28 mouse cellular contexts compared by ENCODE assay signal in genomic region chr19:26601459-26601858, GRCm38 (mm10). TPM values are rescaled to one million over a fixed set of nuclear protein-coding genes. Genes with fewer than 3 reads are reported as not detected.
DNase-seq lines count a peak whose midpoint lies in the region; TF ChIP-seq lines count a peak whose summit lies in the region.
"Had no signal": no experiment of that assay in that cellular context is flagged by ENCODE, and none has a peak within 500 bp of the region (broad histone marks: within the 10 kb centered on the region; RNA-seq: fewer than 3 reads in every experiment).

No protein-coding gene starts in this region.

- no peak overlapping the region for H3K4me3 ChIP-seq in CH12.LX (replicated peaks in 1 of 3; ENCODE audit: low read depth in 2 of 3, low read length in 2 of 3, poor library complexity in 1 of 3)
- H3K4me3 ChIP-seq: embryonic facial prominence, embryonic 13.5 days; heart, embryonic 12.5 days; hindbrain, embryonic 10.5 days; hindbrain, embryonic 15.5 days; kidney, embryonic 15.5 days; limb, embryonic 10.5 days; limb, embryonic 15.5 days; liver, embryonic 13.5 days; megakaryocyte, embryonic 14.5 days; midbrain, embryonic 12.5 days; myocyte; neural tube, embryonic 13.5 days had no signal

- no peaks in the 10 kb centered on the region for H3K27me3 ChIP-seq in CH12.LX (replicated peaks)
- H3K27me3 ChIP-seq: heart, embryonic 12.5 days; limb, embryonic 15.5 days had no signal

- no peaks in the 10 kb centered on the region for H3K9me3 ChIP-seq in CH12.LX (replicated peaks; ENCODE audit: low read length)
- H3K9me3 ChIP-seq: embryonic facial prominence, embryonic 13.5 days; heart, embryonic 12.5 days; hindbrain, embryonic 10.5 days; hindbrain, embryonic 15.5 days; kidney, embryonic 15.5 days; limb, embryonic 10.5 days; limb, embryonic 15.5 days; liver, embryonic 13.5 days; megakaryocyte, embryonic 14.5 days; midbrain, embryonic 12.5 days; neural tube, embryonic 13.5 days had no signal

- no peaks in the 10 kb centered on the region for H3K79me2 ChIP-seq in CH12.LX (replicated peaks; ENCODE audit: control insufficient read depth, extremely low read depth, insufficient read depth, poor library complexity, severe bottlenecking)

- intact Hi-C loops in left cerebral cortex, postnatal 25 days (cut with DNase I), result loop anchor here (5.0 to 10.0 kb wide), 2 partner anchors 137 to 279 kb away; no protein-coding TSS in a partner anchor
- intact Hi-C loops in left cerebral cortex, postnatal 4 days (cut with DNase I), result loop anchor here (10.0 kb wide), 2 partner anchors 217 to 407 kb away; no protein-coding TSS in a partner anchor

- dilution Hi-C loops in CH12.LX (cut with MboI; ENCODE audit: extremely low pct_ligation_motif_present, extremely low pct_unique_long_range_greater_than_20kb, low sequenced_read_pairs), result no loop called here

- no peak overlapping the region for H3K9ac ChIP-seq in CH12.LX (ENCODE audit: insufficient read depth, low read depth)
- H3K9ac ChIP-seq: embryonic facial prominence, embryonic 13.5 days; heart, embryonic 12.5 days; hindbrain, embryonic 15.5 days; kidney, embryonic 15.5 days; limb, embryonic 15.5 days; liver, embryonic 13.5 days; midbrain, embryonic 12.5 days; neural tube, embryonic 13.5 days had no signal

- TF ChIP-seq CTCF in CH12.LX (conservative IDR thresholded peaks at IDR 0.05 in 1 of 2, IDR thresholded peaks at IDR 0.05 in 1 of 2; ENCODE audit: low read depth in 2 of 2, low read length in 2 of 2), result no peak

- in situ Hi-C loops in CH12.LX (cut with MboI; ENCODE audit: low pct_ligation_motif_present, low pct_unique_long_range_greater_than_20kb, low sequenced_read_pairs), result loop anchor here (10.0 kb wide), 1 partner anchor 127 kb away; no protein-coding TSS in a partner anchor

- H3K4me2 ChIP-seq in CH12.LX (ENCODE audit: insufficient read depth, low read depth, poor library complexity, severe bottlenecking), result peak overlapping the region; percentile 84
- H3K4me2 ChIP-seq: embryonic facial prominence, embryonic 13.5 days; heart, embryonic 12.5 days; hindbrain, embryonic 15.5 days; kidney, embryonic 15.5 days; limb, embryonic 15.5 days; liver, embryonic 13.5 days; midbrain, embryonic 12.5 days; neural tube, embryonic 13.5 days had no signal

- no peak for TF ChIP-seq RAD21 in CH12.LX (IDR thresholded peaks at IDR 0.05; ENCODE audit: low read depth, low read length)

- peaks cover 0 to 15% of the 10 kb centered on the region in 2 experiments; a peak in 2 of 4 replicates for H3K4me1 ChIP-seq in CH12.LX (ENCODE audit: control insufficient read depth in 1 of 2, insufficient read depth in 2 of 2)
- H3K4me1 ChIP-seq: heart, embryonic 12.5 days had no signal

- TF ChIP-seq POLR2A in CH12.LX (IDR thresholded peaks at IDR 0.05; ENCODE audit: low read depth, low read length), result no peak

- no peaks in the 10 kb centered on the region for H3K36me3 ChIP-seq in CH12.LX (replicated peaks in 1 of 2; ENCODE audit: control insufficient read depth in 1 of 2, insufficient read depth in 1 of 2, low read length in 1 of 2)
- H3K36me3 ChIP-seq: embryonic facial prominence, embryonic 13.5 days; heart, embryonic 12.5 days; hindbrain, embryonic 10.5 days; hindbrain, embryonic 15.5 days; kidney, embryonic 15.5 days; limb, embryonic 10.5 days; limb, embryonic 15.5 days; liver, embryonic 13.5 days; midbrain, embryonic 12.5 days; neural tube, embryonic 13.5 days had no signal

- peak; percentile 46 for TF ChIP-seq EP300 in CH12.LX (IDR thresholded peaks at IDR 0.05; ENCODE audit: low read length)

- H3K27ac ChIP-seq in CH12.LX (ENCODE audit: insufficient read depth, low read depth), result no peak overlapping the region
- H3K27ac ChIP-seq: embryonic facial prominence, embryonic 13.5 days; hindbrain, embryonic 10.5 days; hindbrain, embryonic 15.5 days; kidney, embryonic 15.5 days; limb, embryonic 10.5 days; limb, embryonic 15.5 days; liver, embryonic 13.5 days; midbrain, embryonic 12.5 days; neural tube, embryonic 13.5 days had no signal

- peak; percentile 10 for DNase-seq in cerebellum, adult 9-10 months
- DNase-seq in cerebellum, adult 11 months, result no peak
- DNase-seq in left cerebral cortex, postnatal 25 days (ENCODE audit: low spot score in 2 of 2), result peak; percentile 29 to 78
- DNase-seq in left cerebral cortex, postnatal 4 days, result no peak
- peak; percentile 28 for DNase-seq in CH12.LX (ENCODE audit: extremely low read depth)
- peak; percentile 35 for DNase-seq in naive thymus-derived CD4-positive, alpha-beta T cell, adult 2 months (ENCODE audit: low read depth)
- DNase-seq in cerebellum, adult 18-20 months, result no peak
- DNase-seq: adrenal gland, postnatal 36 days; cerebellum, postnatal 10 days; gastrocnemius, postnatal 25 days; heart, adult 18-20 months; kidney, adult 18-20 months; kidney, postnatal 25 days; liver, embryonic 13.5 days; lung, adult 18-20 months; lung, postnatal 4 days; thymus, postnatal 4 days had no signal

TF ChIP-seq in CH12.LX, 34 proteins besides CTCF, POLR2A, EP300 and RAD21:
- peak; percentile 68 for TF ChIP-seq IRF4 (IDR thresholded peaks at IDR 0.05; ENCODE audit: low read depth, low read length)
- peak; percentile 47; the same call in 1 of the 2 replicates for TF ChIP-seq JUN (IDR thresholded peaks at IDR 0.05; ENCODE audit: insufficient read depth, low read depth, low read length)
- TF ChIP-seq HCFC1 (IDR thresholded peaks at IDR 0.05; ENCODE audit: low read depth, low read length), result no peak
- TF ChIP-seq ZNF384 (IDR thresholded peaks at IDR 0.05; ENCODE audit: low read depth, low read length), result peak; percentile 14; the same call in 1 of the 2 replicates
- TF ChIP-seq ZMIZ1 (IDR thresholded peaks at IDR 0.05; ENCODE audit: low read depth, low read length), result no peak
- TF ChIP-seq ETS1 (conservative IDR thresholded peaks at IDR 0.05; ENCODE audit: low read depth, low read length), result no peak

RNA-seq across cellular contexts. Expression of gene Smarca2, which starts 3.4 kb away (rescaled TPM):
- 100 to 1,000 TPM; 254 to 271 TPM for total RNA-seq in left cerebral cortex, postnatal 25 days (2021)
- 100 to 1,000 TPM; 222 to 231 TPM for total RNA-seq in left cerebral cortex, postnatal 4 days (2021)
- total RNA-seq in CH12.LX (2012; rRNA removed) (17.8 and 21.8 TPM in 2 replicates), CH12.LX (2014; rRNA removed) (14.8 and 19.4 TPM in 2 replicates)
- 46.8 and 47.1 TPM in 2 replicates for polyA plus RNA-seq in CH12.LX (2012; ENCODE audit: insufficient read length, low read depth)

Comparison
In these comparisons a context has a peak if more than half of its experiments do, and no peak if none do; other contexts are left out.
1. DNase-seq: peak in cerebellum, adult 9-10 months (single experiment), left cerebral cortex, postnatal 25 days (2 of 2), CH12.LX (single experiment) and naive thymus-derived CD4-positive, alpha-beta T cell, adult 2 months (single experiment); none in cerebellum, adult 11 months (single experiment), left cerebral cortex, postnatal 4 days (single experiment) and cerebellum, adult 18-20 months (0 of 2).
2. RNA of gene Smarca2, which starts 3.4 kb away (total RNA-seq): 254 to 271 TPM in left cerebral cortex, postnatal 25 days and 222 to 231 TPM in left cerebral cortex, postnatal 4 days; 14.8 to 21.8 TPM in CH12.LX; every median in the first group is over 4 times any median in the second.